Mouse (Mus musculus): ENCODE results near the gene Dhrs11.

GRCm38 (mm10) chr11:84774870-84775514, 53.8 kb downstream of the Dhrs11 start:
- TF ChIP-seq CTCF (IDR thresholded peaks at IDR 0.05; ENCODE audit: low read depth, low read length) (no peak), POLR2A (IDR thresholded peaks at IDR 0.05; ENCODE audit: insufficient read depth, low read length) (no peak), EP300 (IDR thresholded peaks at IDR 0.05; ENCODE audit: insufficient read depth, low read depth, low read length) (no peak)

Data from ES-Bruce4 (cell line).